In genomic region chr5:130023067-130023766, GRCm38 (mm10) we compare ENCODE assay signal across 8 mouse cellular contexts. TPM values are rescaled to one million over a fixed set of nuclear protein-coding genes. Genes with fewer than 3 reads are reported as not detected.
A peak's percentile ranks its signal among the peaks of the same experiment; 100 is the strongest.
DNase-seq lines count a peak whose midpoint lies in the region; ATAC-seq and TF ChIP-seq lines count a peak whose summit lies in the region.

No protein-coding gene starts in this region.

- H3K27ac ChIP-seq in heart, embryonic 15.5 days: no peak overlapping the region
- H3K27ac ChIP-seq in hindbrain, embryonic 10.5 days: no peak overlapping the region
- peak overlapping the region; percentile 58 for H3K27ac ChIP-seq in macrophage

- H3K4me1 ChIP-seq in heart, embryonic 15.5 days (replicated peaks): peaks cover 12% of the 10 kb centered on the region
- peaks cover 38% of the 10 kb centered on the region for H3K4me1 ChIP-seq in G1E (ENCODE audit: insufficient read depth, low read depth, low read length)
- peaks cover 28% of the 10 kb centered on the region for H3K4me1 ChIP-seq in hindbrain, embryonic 10.5 days (replicated peaks)

- DNase-seq in heart, postnatal 4 days: no peak
- DNase-seq in G1E (ENCODE audit: low spot score): no peak
- DNase-seq in hindbrain, embryonic 10.5 days (ENCODE audit: low spot score): no peak
- no peak for DNase-seq in left cerebral cortex, postnatal 4 days
- no peak for DNase-seq in spleen, adult 18-20 months

- no peak for ATAC-seq in heart, embryonic 15.5 days (replicated peaks; ENCODE audit: insufficient number of reproducible peaks, insufficient read depth, low FRiP score, low read depth)
- ATAC-seq in G1E (ENCODE audit: extremely low read depth, insufficient number of reproducible peaks, low FRiP score, poor library complexity, severe bottlenecking): no peak
- ATAC-seq in megakaryocyte-erythroid progenitor cell, adult 5-6 weeks (replicated peaks; ENCODE audit: low FRiP score, low TSS enrichment, poor library complexity, severe bottlenecking): no peak

- no peaks in the 10 kb centered on the region for H3K36me3 ChIP-seq in heart, embryonic 15.5 days
- H3K36me3 ChIP-seq in G1E (replicated peaks) (peaks cover 38% of the 10 kb centered on the region), macrophage (ENCODE audit: inconsistent target) (peaks cover 10% of the 10 kb centered on the region)
- peaks cover 8% of the 10 kb centered on the region for H3K36me3 ChIP-seq in hindbrain, embryonic 10.5 days

- intact Hi-C loops in left cerebral cortex, postnatal 4 days (cut with DNase I): loop anchor here (10.0 kb wide), 1 partner anchor 122 kb away; the partner anchor contains the start of gene Kctd7

- no peak overlapping the region for H3K9ac ChIP-seq in heart, embryonic 15.5 days

- no peaks in the 10 kb centered on the region for H3K9me3 ChIP-seq in heart, embryonic 15.5 days (replicated peaks)
- no peaks in the 10 kb centered on the region for H3K9me3 ChIP-seq in G1E (replicated peaks)
- H3K9me3 ChIP-seq in hindbrain, embryonic 10.5 days: no peaks in the 10 kb centered on the region

- peak overlapping the region; percentile 73 for H3K4me3 ChIP-seq in heart, embryonic 15.5 days
- H3K4me3 ChIP-seq in G1E (ENCODE audit: low read depth, low read length) (peak overlapping the region; percentile 84; the same call in 1 of the 2 replicates), macrophage (ENCODE audit: inconsistent target) (peak overlapping the region; percentile 68)
- H3K4me3 ChIP-seq in hindbrain, embryonic 10.5 days: peak overlapping the region; percentile 72

- peaks cover 7% of the 10 kb centered on the region; the same call in 1 of the 2 replicates for H3K27me3 ChIP-seq in heart, embryonic 15.5 days
- no peaks in the 10 kb centered on the region; the same call in 1 of the 2 replicates for H3K27me3 ChIP-seq in G1E (ENCODE audit: insufficient read depth, low read length)
- no peaks in the 10 kb centered on the region for H3K27me3 ChIP-seq in hindbrain, embryonic 10.5 days (ENCODE audit: insufficient read depth, poor library complexity, severe bottlenecking)

- WGBS in heart, embryonic 15.5 days: 38% methylated on average over 12 of the region's 12 CpGs
- WGBS in hindbrain, embryonic 10.5 days: 44% methylated on average over 12 of the region's 12 CpGs
- WGBS in macrophage (ENCODE audit: missing documents): 39% methylated on average over 11 of the region's 12 CpGs

- TF ChIP-seq CTCF in G1E (IDR thresholded peaks at IDR 0.05; ENCODE audit: low read depth, low read length): no peak

- peaks cover 35% of the 10 kb centered on the region; the same call in 1 of the 2 replicates for H3K79me2 ChIP-seq in macrophage (ENCODE audit: inconsistent target)

- H3K4me2 ChIP-seq in heart, embryonic 15.5 days: peak overlapping the region; percentile 92

RNA-seq across cellular contexts. Expression of gene Asl, which starts 5.8 kb away (rescaled TPM):
- 16.0 and 22.2 TPM in 2 replicates for polyA plus RNA-seq in heart, embryonic 15.5 days (2015; fragmentation: Nextera tagmentation; extraction: Ambion mirVana)
- 10 to 100 TPM; 15.1 to 17.6 TPM for total RNA-seq in heart, postnatal 4 days (2021)
- total RNA-seq in G1E (2014; fragmentation: Nextera tagmentation): 32.8 and 48.6 TPM in 2 replicates
- total RNA-seq in G1E (2017): 29.4 and 34.2 TPM in 2 replicates
- polyA plus RNA-seq in G1E (2012): 22.6 and 23.9 TPM in 2 replicates
- polyA plus RNA-seq in hindbrain, embryonic 10.5 days (2016; fragmentation: Nextera tagmentation; extraction: Ambion mirVana): 37.9 and 40.8 TPM in 2 replicates
- total RNA-seq in macrophage (2018; cell fraction: chromatin; rRNA removed): 10 to 100 TPM; 20.6 to 70.5 (median 40.0) TPM
- 10 to 100 TPM; 26.8 to 44.9 (median 33.1) TPM for total RNA-seq in macrophage (2018; cell fraction: cytosol; rRNA removed)
- 10 to 100 TPM; 20.1 to 64.3 (median 32.2) TPM for total RNA-seq in macrophage (2018; cell fraction: nucleus; rRNA removed)
- 33.6 to 39.7 TPM (median 34.1 TPM) in 3 replicates for polyA plus RNA-seq in macrophage (2018)
- 13.7 and 19.9 TPM in 2 replicates for total RNA-seq in megakaryocyte-erythroid progenitor cell, adult 5-6 weeks (2014; fragmentation: Nextera tagmentation)
- 14.0 and 18.3 TPM in 2 replicates for total RNA-seq in megakaryocyte-erythroid progenitor cell, adult 5-6 weeks (2017)
- total RNA-seq in left cerebral cortex, postnatal 4 days (2021): 10 to 100 TPM; 31.0 to 34.9 TPM

RNA-seq across cellular contexts. Expression of gene Crcp, which starts 5.9 kb away (rescaled TPM):
- 20.6 and 26.8 TPM in 2 replicates for polyA plus RNA-seq in heart, embryonic 15.5 days (2015; fragmentation: Nextera tagmentation; extraction: Ambion mirVana)
- 10 to 100 TPM; 14.8 to 15.7 TPM for total RNA-seq in heart, postnatal 4 days (2021)
- total RNA-seq in G1E (2014; fragmentation: Nextera tagmentation) (86.2 and 94.0 TPM in 2 replicates), G1E (2017) (45.0 and 46.7 TPM in 2 replicates)
- polyA plus RNA-seq in G1E (2012) (10.2 and 12.4 TPM in 2 replicates), macrophage (2018) (28.9 to 33.0 TPM (median 32.1 TPM) in 3 replicates)
- 57.6 and 61.3 TPM in 2 replicates for polyA plus RNA-seq in hindbrain, embryonic 10.5 days (2016; fragmentation: Nextera tagmentation; extraction: Ambion mirVana)
- 10 to 100 TPM in 10 of 26 experiments, 1 to 10 TPM in 16; 3.3 to 13.9 (median 8.8) TPM for total RNA-seq in macrophage (2018; cell fraction: chromatin; rRNA removed)
- total RNA-seq in macrophage (2018; cell fraction: cytosol; rRNA removed): 10 to 100 TPM; 19.0 to 44.7 (median 32.8) TPM
- 10 to 100 TPM in 16 of 26 experiments, 1 to 10 TPM in 10; 5.9 to 21.0 (median 11.9) TPM for total RNA-seq in macrophage (2018; cell fraction: nucleus; rRNA removed)
- total RNA-seq in megakaryocyte-erythroid progenitor cell, adult 5-6 weeks (2014; fragmentation: Nextera tagmentation): 33.3 and 58.9 TPM in 2 replicates
- 43.5 and 120 TPM in 2 replicates for total RNA-seq in megakaryocyte-erythroid progenitor cell, adult 5-6 weeks (2017)
- total RNA-seq in left cerebral cortex, postnatal 4 days (2021): 10 to 100 TPM; 44.4 to 49.5 TPM

RNA-seq across cellular contexts. Expression of gene Gusb, which starts 20.4 kb away (rescaled TPM):
- 39.1 and 43.6 TPM in 2 replicates for polyA plus RNA-seq in heart, embryonic 15.5 days (2015; fragmentation: Nextera tagmentation; extraction: Ambion mirVana)
- total RNA-seq in heart, postnatal 4 days (2021): 10 to 100 TPM; 26.6 to 26.8 TPM
- 53.6 and 54.1 TPM in 2 replicates for total RNA-seq in G1E (2014; fragmentation: Nextera tagmentation)
- 68.0 and 74.6 TPM in 2 replicates for total RNA-seq in G1E (2017)
- 19.5 and 21.9 TPM in 2 replicates for polyA plus RNA-seq in G1E (2012)
- 36.1 and 40.5 TPM in 2 replicates for polyA plus RNA-seq in hindbrain, embryonic 10.5 days (2016; fragmentation: Nextera tagmentation; extraction: Ambion mirVana)
- total RNA-seq in macrophage (2018; cell fraction: chromatin; rRNA removed): 100 to 1,000 TPM in 20 of 26 experiments, 10 to 100 TPM in 6; 43.9 to 406 (median 209) TPM
- total RNA-seq in macrophage (2018; cell fraction: cytosol; rRNA removed): 100 to 1,000 TPM; 186 to 615 (median 332) TPM
- total RNA-seq in macrophage (2018; cell fraction: nucleus; rRNA removed): 100 to 1,000 TPM in 25 of 26 experiments, 10 to 100 TPM in 1; 78.9 to 635 (median 323) TPM
- 437 to 471 TPM (median 448 TPM) in 3 replicates for polyA plus RNA-seq in macrophage (2018)
- total RNA-seq in megakaryocyte-erythroid progenitor cell, adult 5-6 weeks (2014; fragmentation: Nextera tagmentation): 62.0 and 80.6 TPM in 2 replicates
- 36.1 and 42.0 TPM in 2 replicates for total RNA-seq in megakaryocyte-erythroid progenitor cell, adult 5-6 weeks (2017)
- total RNA-seq in left cerebral cortex, postnatal 4 days (2021): 10 to 100 TPM; 12.2 to 12.8 TPM

RNA-seq across cellular contexts. Expression of gene Tpst1, which starts 49.9 kb away (rescaled TPM):
- polyA plus RNA-seq in heart, embryonic 15.5 days (2015; fragmentation: Nextera tagmentation; extraction: Ambion mirVana): 27.2 and 33.2 TPM in 2 replicates
- total RNA-seq in heart, postnatal 4 days (2021): 10 to 100 TPM; 15.7 to 16.9 TPM
- not detected in 2 replicates for total RNA-seq in G1E (2014; fragmentation: Nextera tagmentation)
- 0.22 and 0.58 TPM in 2 replicates for total RNA-seq in G1E (2017)
- polyA plus RNA-seq in G1E (2012): not detected in 2 replicates
- 50.0 and 50.3 TPM in 2 replicates for polyA plus RNA-seq in hindbrain, embryonic 10.5 days (2016; fragmentation: Nextera tagmentation; extraction: Ambion mirVana)
- total RNA-seq in macrophage (2018; cell fraction: chromatin; rRNA removed): 10 to 100 TPM in 24 of 26 experiments, 1 to 10 TPM in 2; 5.5 to 91.3 (median 29.3) TPM
- total RNA-seq in macrophage (2018; cell fraction: cytosol; rRNA removed): 10 to 100 TPM; 11.9 to 59.0 (median 27.8) TPM
- total RNA-seq in macrophage (2018; cell fraction: nucleus; rRNA removed): 10 to 100 TPM in 25 of 26 experiments, 1 to 10 TPM in 1; 9.1 to 73.2 (median 38.8) TPM
- polyA plus RNA-seq in macrophage (2018): 11.0 to 26.4 TPM (median 21.7 TPM) in 3 replicates
- total RNA-seq in megakaryocyte-erythroid progenitor cell, adult 5-6 weeks (2014; fragmentation: Nextera tagmentation): 12.1 and 17.6 TPM in 2 replicates
- total RNA-seq in megakaryocyte-erythroid progenitor cell, adult 5-6 weeks (2017): 4.8 and 7.9 TPM in 2 replicates
- 10 to 100 TPM; 33.8 to 38.2 TPM for total RNA-seq in left cerebral cortex, postnatal 4 days (2021)
